Comparison of ENCODE assay signal across 8 mouse cellular contexts in the genomic region with DNA sequence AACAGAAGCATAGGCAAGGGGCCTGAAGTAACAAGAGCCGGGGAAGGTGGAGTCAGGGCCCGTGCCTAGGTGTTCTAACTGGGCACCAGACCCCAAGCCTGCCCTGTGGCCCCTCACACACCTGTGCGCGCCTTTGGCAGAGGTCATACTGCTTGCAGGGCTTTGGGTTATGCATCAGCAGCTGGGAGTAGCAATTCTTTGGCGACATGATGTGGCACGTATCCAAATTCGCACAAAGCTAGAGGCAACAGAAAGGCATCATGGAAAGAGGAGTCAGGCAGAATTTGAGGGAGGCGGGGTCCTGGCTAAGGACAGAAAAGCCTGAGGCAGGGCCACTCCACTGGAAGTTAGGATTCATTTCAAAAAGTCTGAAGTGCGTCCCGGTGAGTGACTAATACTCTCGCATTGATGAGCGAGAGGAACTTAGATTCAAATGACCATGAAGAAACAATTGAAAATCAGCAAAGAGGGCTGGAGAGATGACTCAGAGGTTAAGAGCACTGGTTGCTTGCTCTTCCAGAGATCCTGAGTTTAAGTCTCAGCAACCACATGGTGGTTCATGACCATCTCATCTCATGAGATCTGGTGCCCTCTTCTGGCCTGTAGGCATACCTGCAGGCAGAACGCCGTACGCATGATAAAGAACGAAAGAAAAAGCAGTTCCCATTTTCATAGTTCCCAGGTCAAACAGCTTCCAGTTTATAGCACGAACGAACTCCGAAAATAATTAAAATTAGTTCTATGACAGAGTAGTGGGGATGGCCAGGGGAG. TPM values are rescaled to one million over a fixed set of nuclear protein-coding genes. Genes with fewer than 3 reads are reported as not detected.
A peak's percentile ranks its signal among the peaks of the same experiment; 100 is the strongest.
DNase-seq lines count a peak whose midpoint lies in the region; ATAC-seq lines count a peak whose summit lies in the region.

No protein-coding gene starts in this region.

- no peak for ATAC-seq in midbrain, embryonic 15.5 days (replicated peaks)
- 0 out of 2 replicates have a peak, but pooled peaks have one; percentile 52 for ATAC-seq in hindbrain, embryonic 13.5 days (ENCODE audit: low FRiP score)

- no peak overlapping the region for H3K4me3 ChIP-seq in midbrain, embryonic 10.5 days
- no peak overlapping the region for H3K4me3 ChIP-seq in midbrain, embryonic 15.5 days
- no peak overlapping the region for H3K4me3 ChIP-seq in forebrain, embryonic 10.5 days
- no peak overlapping the region for H3K4me3 ChIP-seq in hindbrain, embryonic 13.5 days

- H3K9ac ChIP-seq in midbrain, embryonic 15.5 days = no peak overlapping the region
- no peak overlapping the region for H3K9ac ChIP-seq in hindbrain, embryonic 13.5 days

- peaks cover 14% of the 10 kb centered on the region for H3K27me3 ChIP-seq in midbrain, embryonic 10.5 days (ENCODE audit: low read depth, poor library complexity, severe bottlenecking)
- H3K27me3 ChIP-seq in midbrain, embryonic 15.5 days (replicated peaks) = no peaks in the 10 kb centered on the region; the same call in 1 of the 2 replicates
- H3K27me3 ChIP-seq in forebrain, embryonic 10.5 days (ENCODE audit: poor library complexity, severe bottlenecking) = peaks cover 17% of the 10 kb centered on the region
- H3K27me3 ChIP-seq in hindbrain, embryonic 13.5 days = peaks cover 14% of the 10 kb centered on the region; the same call in 1 of the 2 replicates
- H3K27me3 ChIP-seq in splenic B cell, adult 2 months (ENCODE audit: control insufficient read depth, insufficient read depth, low read length, poor library complexity, severe bottlenecking) = no peaks in the 10 kb centered on the region

- H3K36me3 ChIP-seq in midbrain, embryonic 10.5 days = peaks cover 31% of the 10 kb centered on the region
- H3K36me3 ChIP-seq in midbrain, embryonic 15.5 days (replicated peaks) = peaks cover 17% of the 10 kb centered on the region
- H3K36me3 ChIP-seq in forebrain, embryonic 10.5 days (replicated peaks) = peaks cover 31% of the 10 kb centered on the region
- H3K36me3 ChIP-seq in hindbrain, embryonic 13.5 days = peaks cover 30% of the 10 kb centered on the region
- H3K36me3 ChIP-seq in splenic B cell, adult 2 months (ENCODE audit: control insufficient read depth, insufficient read depth, low read length, poor library complexity, severe bottlenecking) = peaks cover 1% of the 10 kb centered on the region; the same call in 1 of the 2 replicates

- 40% methylated on average over 19 of the region's 19 CpGs for WGBS in midbrain, embryonic 10.5 days
- 41% methylated on average over 19 of the region's 19 CpGs for WGBS in midbrain, embryonic 15.5 days
- 39% methylated on average over 19 of the region's 19 CpGs for WGBS in forebrain, embryonic 10.5 days
- WGBS in hindbrain, embryonic 13.5 days = 40% methylated on average over 19 of the region's 19 CpGs

- H3K9me3 ChIP-seq in midbrain, embryonic 10.5 days (replicated peaks) = no peaks in the 10 kb centered on the region
- H3K9me3 ChIP-seq in midbrain, embryonic 15.5 days = no peaks in the 10 kb centered on the region
- no peaks in the 10 kb centered on the region for H3K9me3 ChIP-seq in forebrain, embryonic 10.5 days
- H3K9me3 ChIP-seq in hindbrain, embryonic 13.5 days = no peaks in the 10 kb centered on the region

- H3K4me2 ChIP-seq in midbrain, embryonic 15.5 days = no peak overlapping the region
- H3K4me2 ChIP-seq in hindbrain, embryonic 13.5 days = no peak overlapping the region

- H3K27ac ChIP-seq in midbrain, embryonic 10.5 days (replicated peaks) = no peak overlapping the region
- no peak overlapping the region for H3K27ac ChIP-seq in midbrain, embryonic 15.5 days
- no peak overlapping the region for H3K27ac ChIP-seq in forebrain, embryonic 10.5 days
- no peak overlapping the region for H3K27ac ChIP-seq in hindbrain, embryonic 13.5 days

- intact Hi-C loops in left cerebral cortex, postnatal 4 days (cut with DNase I) = loop anchor here (2.0 to 5.0 kb wide), 2 partner anchors 75 to 131 kb away; no protein-coding TSS in a partner anchor

- DNase-seq in midbrain, embryonic 10.5 days (ENCODE audit: low spot score) = peak; percentile 66
- peak; percentile 56 for DNase-seq in c-Kit-negative CD71-positive TER-119-positive erythroid progenitor cells, embryonic 14.5 days (ENCODE audit: low read depth, low spot score)
- peak; percentile 59 for DNase-seq in forebrain, embryonic 10.5 days (ENCODE audit: extremely low spot score, low spot score)
- peak; percentile 57 for DNase-seq in left cerebral cortex, postnatal 4 days
- DNase-seq in mesoderm, embryonic 11.5 days (ENCODE audit: low read depth, low spot score) = peak; percentile 86
- DNase-seq in splenic B cell, adult 2 months (ENCODE audit: low read depth, low spot score) = peak; percentile 91

- H3K4me1 ChIP-seq in midbrain, embryonic 10.5 days = peaks cover 28% of the 10 kb centered on the region
- peaks cover 4% of the 10 kb centered on the region; the same call in 1 of the 2 replicates for H3K4me1 ChIP-seq in midbrain, embryonic 15.5 days
- H3K4me1 ChIP-seq in forebrain, embryonic 10.5 days = peaks cover 41% of the 10 kb centered on the region
- H3K4me1 ChIP-seq in hindbrain, embryonic 13.5 days (replicated peaks) = peaks cover 10% of the 10 kb centered on the region

RNA-seq across cellular contexts. Expression of a gene that starts 1.8 kb away (rescaled TPM):
- polyA plus RNA-seq in midbrain, embryonic 10.5 days (2016; fragmentation: Nextera tagmentation; extraction: Ambion mirVana) = 2.0 and 3.5 TPM in 2 replicates
- polyA plus RNA-seq in midbrain, embryonic 15.5 days (2015; fragmentation: Nextera tagmentation; extraction: Ambion mirVana) = 3.5 TPM in 2 replicates
- 3.1 and 3.8 TPM in 2 replicates for polyA plus RNA-seq in forebrain, embryonic 10.5 days (2016; fragmentation: Nextera tagmentation; extraction: Ambion mirVana)
- polyA plus RNA-seq in hindbrain, embryonic 13.5 days (2015; fragmentation: Nextera tagmentation; extraction: Ambion mirVana) = 2.7 and 3.0 TPM in 2 replicates
- total RNA-seq in left cerebral cortex, postnatal 4 days (2021) = 1 to 10 TPM; 3.4 to 3.5 TPM

RNA-seq across cellular contexts. Expression of a gene that starts 10.0 kb away (rescaled TPM):
- 66.6 and 72.2 TPM in 2 replicates for polyA plus RNA-seq in midbrain, embryonic 10.5 days (2016; fragmentation: Nextera tagmentation; extraction: Ambion mirVana)
- 67.2 and 70.2 TPM in 2 replicates for polyA plus RNA-seq in midbrain, embryonic 15.5 days (2015; fragmentation: Nextera tagmentation; extraction: Ambion mirVana)
- 76.3 and 78.5 TPM in 2 replicates for polyA plus RNA-seq in forebrain, embryonic 10.5 days (2016; fragmentation: Nextera tagmentation; extraction: Ambion mirVana)
- polyA plus RNA-seq in hindbrain, embryonic 13.5 days (2015; fragmentation: Nextera tagmentation; extraction: Ambion mirVana) = 47.4 and 48.0 TPM in 2 replicates
- total RNA-seq in left cerebral cortex, postnatal 4 days (2021) = 10 to 100 TPM; 68.7 to 71.8 TPM

RNA-seq across cellular contexts. Expression of a gene that starts 10.0 kb away (rescaled TPM):
- polyA plus RNA-seq in midbrain, embryonic 10.5 days (2016; fragmentation: Nextera tagmentation; extraction: Ambion mirVana) = 0.20 and 0.87 TPM in 2 replicates
- polyA plus RNA-seq in midbrain, embryonic 15.5 days (2015; fragmentation: Nextera tagmentation; extraction: Ambion mirVana) = 0.70 and 0.99 TPM in 2 replicates
- 0.28 and 0.41 TPM in 2 replicates for polyA plus RNA-seq in forebrain, embryonic 10.5 days (2016; fragmentation: Nextera tagmentation; extraction: Ambion mirVana)
- polyA plus RNA-seq in hindbrain, embryonic 13.5 days (2015; fragmentation: Nextera tagmentation; extraction: Ambion mirVana) = 0.13 and 0.40 TPM in 2 replicates
- total RNA-seq in left cerebral cortex, postnatal 4 days (2021) = under 1 TPM in 1 of 2 experiments, not detected in 1; 0.12 TPM

RNA-seq across cellular contexts. Expression of a gene that starts 11.4 kb away (rescaled TPM):
- 0.26 and 0.29 TPM in 2 replicates for polyA plus RNA-seq in midbrain, embryonic 10.5 days (2016; fragmentation: Nextera tagmentation; extraction: Ambion mirVana)
- polyA plus RNA-seq in midbrain, embryonic 15.5 days (2015; fragmentation: Nextera tagmentation; extraction: Ambion mirVana) = not detected in 2 replicates
- 0.24 and 0.30 TPM in 2 replicates for polyA plus RNA-seq in forebrain, embryonic 10.5 days (2016; fragmentation: Nextera tagmentation; extraction: Ambion mirVana)
- polyA plus RNA-seq in hindbrain, embryonic 13.5 days (2015; fragmentation: Nextera tagmentation; extraction: Ambion mirVana) = 0.43 TPM in 1 of 2 replicates, not detected in the other
- total RNA-seq in left cerebral cortex, postnatal 4 days (2021) = not detected

RNA-seq across cellular contexts. Expression of a gene that starts 35.7 kb away (rescaled TPM):
- polyA plus RNA-seq in midbrain, embryonic 10.5 days (2016; fragmentation: Nextera tagmentation; extraction: Ambion mirVana) = 14.8 and 15.4 TPM in 2 replicates
- 39.3 and 40.9 TPM in 2 replicates for polyA plus RNA-seq in midbrain, embryonic 15.5 days (2015; fragmentation: Nextera tagmentation; extraction: Ambion mirVana)
- polyA plus RNA-seq in forebrain, embryonic 10.5 days (2016; fragmentation: Nextera tagmentation; extraction: Ambion mirVana) = 13.2 and 14.9 TPM in 2 replicates
- polyA plus RNA-seq in hindbrain, embryonic 13.5 days (2015; fragmentation: Nextera tagmentation; extraction: Ambion mirVana) = 28.2 and 29.0 TPM in 2 replicates
- 100 to 1,000 TPM; 168 to 174 TPM for total RNA-seq in left cerebral cortex, postnatal 4 days (2021)
